Mouse (Mus musculus) neural tube, embryonic 12.5 days (tissue): Measurements from ENCODE around the gene Snx27. TPM values are rescaled to one million over a fixed set of nuclear protein-coding genes. Genes with fewer than 3 reads are reported as not detected.

Source experiments
- ATAC-seq: fragments of 200-750 bp; cut with Nextera tagmentation; 2 replicates; pipeline ENCODE4 v1.8.0; 2017; ENCODE audit warnings: low read depth, mild to moderate bottlenecking, moderate TSS enrichment, moderate library complexity; ENCODE audit not compliant: low FRiP score
- H3K27ac ChIP-seq: fragments of 300-500 bp; sonication (generic); 2 replicates; pipeline ENCODE4 v1.5.1; 2016
- H3K27me3 ChIP-seq: fragments of 300-500 bp; sonication (generic); replicated peaks from 2 replicates; pipeline ENCODE4 v1.6.1; 2016; ENCODE audit warnings: mild to moderate bottlenecking
- H3K36me3 ChIP-seq: fragments of 300-500 bp; sonication (generic); 2 replicates; pipeline ENCODE4 v1.6.1; 2016; ENCODE audit warnings: mild to moderate bottlenecking
- H3K4me1 ChIP-seq: fragments of 300-500 bp; sonication (generic); 2 replicates; pipeline ENCODE4 v1.6.1; 2016
- H3K4me2 ChIP-seq: fragments of 300-500 bp; sonication (generic); replicated peaks from 2 replicates; pipeline ENCODE4 v1.6.1; 2016; ENCODE audit warnings: mild to moderate bottlenecking
- H3K4me3 ChIP-seq: fragments of 300-500 bp; sonication (generic); 2 replicates; pipeline ENCODE4 v1.5.1; 2016
- H3K9ac ChIP-seq: fragments of 300-500 bp; sonication (generic); 2 replicates; pipeline ENCODE4 v1.6.1; 2016; ENCODE audit warnings: mild to moderate bottlenecking
- H3K9me3 ChIP-seq: fragments of 300-500 bp; sonication (generic); 2 replicates; pipeline ENCODE4 v1.6.1; 2016; ENCODE audit warnings: mild to moderate bottlenecking
- WGBS: fragments of 180-500 bp; shearing (Covaris S2); methylation state at CpG from one replicate; pipeline ENCODE4 v1.1.7; 2016; 5-methylcytosine and 5-hydroxymethylcytosine counted together
- polyA plus RNA-seq: library from polyadenylated mRNA; unstranded; fragments of >200 nt; fragmentation: Nextera tagmentation; extraction: Ambion mirVana; gene quantifications from 2 replicates; pipeline ENCODE4 v1.2.1, GENCODE M21; 2016

Gene Snx27
- polyA plus RNA-seq, 1 experiment from 2014 or later, result 66.9 TPM

GRCm38 (mm10) chr3:94564356-94565010 is 18.0 kb downstream of the Snx27 start:
- 80% methylated on average over 4 of the region's 4 CpGs for WGBS
- Histone ChIP-seq H3K4me1 (no peaks in the 10 kb centered on the region), H3K36me3 (peaks cover 5% of the 10 kb centered on the region; the same call in 1 of the 2 replicates), H3K9ac (no peak overlapping the region), H3K27me3 (no peaks in the 10 kb centered on the region), H3K4me2 (no peak overlapping the region), H3K4me3 (no peak overlapping the region), H3K27ac (no peak overlapping the region), H3K9me3 (no peaks in the 10 kb centered on the region)
- no peak for ATAC-seq

GRCm38 (mm10) chr3:94563163-94563562 is 19.4 kb downstream of the Snx27 start:
- no peaks in the 10 kb centered on the region for H3K4me1 ChIP-seq
- 79% methylated on average over 3 of the region's 3 CpGs for WGBS
- H3K9ac ChIP-seq, result no peak overlapping the region
- H3K9me3 ChIP-seq, result no peaks in the 10 kb centered on the region
- no peak overlapping the region for H3K4me3 ChIP-seq
- ATAC-seq, result no peak
- no peak overlapping the region for H3K27ac ChIP-seq
- peaks cover 15% of the 10 kb centered on the region for H3K36me3 ChIP-seq
- H3K4me2 ChIP-seq, result no peak overlapping the region
- H3K27me3 ChIP-seq, result no peaks in the 10 kb centered on the region

- ATAC-seq, result no peak
- WGBS, result 86% methylated on average over 5 of the region's 5 CpGs
- Histone ChIP-seq H3K4me1 (no peaks in the 10 kb centered on the region), H3K9me3 (no peaks in the 10 kb centered on the region), H3K27ac (no peak overlapping the region), H3K4me2 (no peak overlapping the region), H3K36me3 (peaks cover 23% of the 10 kb centered on the region), H3K9ac (no peak overlapping the region), H3K4me3 (no peak overlapping the region), H3K27me3 (no peaks in the 10 kb centered on the region)
Observed at GRCm38 (mm10) chr3:94559931-94560429, 22.5 kb downstream of the Snx27 start.

GRCm38 (mm10) chr3:94549041-94549440 is 33.5 kb downstream of the Snx27 start:
- H3K27me3 ChIP-seq, result no peaks in the 10 kb centered on the region
- no peak overlapping the region for H3K4me2 ChIP-seq
- ATAC-seq, result no peak
- H3K27ac ChIP-seq, result no peak overlapping the region
- H3K9me3 ChIP-seq, result no peaks in the 10 kb centered on the region
- H3K9ac ChIP-seq, result no peak overlapping the region
- H3K4me3 ChIP-seq, result no peak overlapping the region
- 82% methylated on average over 2 of the region's 2 CpGs for WGBS
- H3K4me1 ChIP-seq, result no peaks in the 10 kb centered on the region
- H3K36me3 ChIP-seq, result no peaks in the 10 kb centered on the region

GRCm38 (mm10) chr3:94537187-94537586 is 45.3 kb downstream of the Snx27 start:
- 96% methylated on average over 3 of the region's 3 CpGs for WGBS
- Histone ChIP-seq H3K9me3 (no peaks in the 10 kb centered on the region), H3K27me3 (no peaks in the 10 kb centered on the region), H3K4me1 (no peaks in the 10 kb centered on the region), H3K4me3 (no peak overlapping the region), H3K27ac (no peak overlapping the region), H3K4me2 (no peak overlapping the region), H3K36me3 (no peaks in the 10 kb centered on the region), H3K9ac (no peak overlapping the region)
- ATAC-seq, result no peak

GRCm38 (mm10) chr3:94533968-94534367 is 48.5 kb downstream of the Snx27 start:
- no peaks in the 10 kb centered on the region for H3K27me3 ChIP-seq
- no peak for ATAC-seq
- no peak overlapping the region for H3K27ac ChIP-seq

GRCm38 (mm10) chr3:94526731-94527130 is 55.8 kb downstream of the Snx27 start:
- ATAC-seq, result no peak
- no peaks in the 10 kb centered on the region for H3K27me3 ChIP-seq
- no peaks in the 10 kb centered on the region for H3K9me3 ChIP-seq
- WGBS, result 73% methylated on average over 2 of the region's 2 CpGs
- H3K4me3 ChIP-seq, result no peak overlapping the region
- peaks cover 18% of the 10 kb centered on the region for H3K36me3 ChIP-seq
- H3K4me1 ChIP-seq, result no peaks in the 10 kb centered on the region
- no peak overlapping the region for H3K27ac ChIP-seq
- no peak overlapping the region for H3K4me2 ChIP-seq
- H3K9ac ChIP-seq, result no peak overlapping the region

More at GRCm38 (mm10) chr3:94533968-94534367, 48.5 kb downstream of the Snx27 start:
- no peak overlapping the region for H3K4me2 ChIP-seq
- H3K9me3 ChIP-seq, result no peaks in the 10 kb centered on the region
- H3K4me3 ChIP-seq, result no peak overlapping the region
- H3K9ac ChIP-seq, result no peak overlapping the region
- H3K36me3 ChIP-seq, result peaks cover 2% of the 10 kb centered on the region; the same call in 1 of the 2 replicates
- H3K4me1 ChIP-seq, result no peaks in the 10 kb centered on the region

GRCm38 (mm10) chr3:94506664-94507063 is 75.9 kb downstream of the Snx27 start:
- Histone ChIP-seq H3K27ac (no peak overlapping the region), H3K9ac (no peak overlapping the region), H3K4me3 (no peak overlapping the region), H3K4me1 (no peaks in the 10 kb centered on the region), H3K4me2 (no peak overlapping the region), H3K27me3 (no peaks in the 10 kb centered on the region), H3K36me3 (peaks cover 32% of the 10 kb centered on the region), H3K9me3 (no peaks in the 10 kb centered on the region)
- ATAC-seq, result no peak
- 92% methylated on average over 1 of the region's 1 CpGs for WGBS

GRCm38 (mm10) chr3:94502243-94502642 is 80.3 kb downstream of the Snx27 start:
- ATAC-seq, result no peak
- Histone ChIP-seq H3K4me3 (no peak overlapping the region), H3K27ac (no peak overlapping the region), H3K9me3 (no peaks in the 10 kb centered on the region), H3K27me3 (no peaks in the 10 kb centered on the region), H3K9ac (no peak overlapping the region), H3K4me2 (no peak overlapping the region), H3K4me1 (no peaks in the 10 kb centered on the region), H3K36me3 (peaks cover 17% of the 10 kb centered on the region)
- 73% methylated on average over 3 of the region's 3 CpGs for WGBS

GRCm38 (mm10) chr3:94497162-94497561 is 85.4 kb downstream of the Snx27 start:
- Histone ChIP-seq H3K4me1 (no peaks in the 10 kb centered on the region), H3K9me3 (no peaks in the 10 kb centered on the region), H3K27ac (no peak overlapping the region), H3K27me3 (no peaks in the 10 kb centered on the region), H3K36me3 (peaks cover 11% of the 10 kb centered on the region), H3K4me3 (no peak overlapping the region), H3K4me2 (no peak overlapping the region), H3K9ac (no peak overlapping the region)
- WGBS, result 84% methylated on average over 4 of the region's 4 CpGs
- ATAC-seq, result no peak

GRCm38 (mm10) chr3:94487581-94487980 is 94.9 kb downstream of the Snx27 start:
- Histone ChIP-seq H3K4me1 (peaks cover 41% of the 10 kb centered on the region), H3K27me3 (no peaks in the 10 kb centered on the region), H3K4me3 (no peak overlapping the region), H3K36me3 (peaks cover 68% of the 10 kb centered on the region), H3K9me3 (no peaks in the 10 kb centered on the region), H3K9ac (no peak overlapping the region), H3K27ac (no peak overlapping the region), H3K4me2 (no peak overlapping the region)
- 84% methylated on average over 6 of the region's 6 CpGs for WGBS
- no peak for ATAC-seq

- Histone ChIP-seq H3K27me3 (no peaks in the 10 kb centered on the region), H3K4me1 (peaks cover 57% of the 10 kb centered on the region), H3K36me3 (peaks cover 66% of the 10 kb centered on the region), H3K9ac (no peak overlapping the region), H3K9me3 (no peaks in the 10 kb centered on the region), H3K4me3 (no peak overlapping the region), H3K4me2 (no peak overlapping the region), H3K27ac (no peak overlapping the region)
- ATAC-seq, result no peak
- WGBS, result 75% methylated on average over 7 of the region's 7 CpGs
Observed at GRCm38 (mm10) chr3:94485922-94486321, 96.6 kb downstream of the Snx27 start.
